Mouse (Mus musculus): Measurements from ENCODE around the gene Anapc15.

Anapc15 gene

GRCm38 (mm10) chr7:101863415-101863814, at the start of gene Anapc15:
TSS of gene Anapc15 (plus strand) at chr7:101863715.
- DNase-seq = no peak

GRCm38 (mm10) chr7:101817861-101818401, 45.6 kb upstream of the Anapc15 start, which contains the start of gene Phox2a:
TSS of gene Phox2a (plus strand) at chr7:101818313.
- DNase-seq = no peak

- DNase-seq = no peak
These were observed 43.1 kb upstream of the Anapc15 start for GRCm38 (mm10) chr7:101820295-101821030.

GRCm38 (mm10) chr7:101821571-101822501, 41.7 kb upstream of the Anapc15 start:
- peak; percentile 67 for DNase-seq

- DNase-seq = peak; percentile 61
These were observed 40.4 kb upstream of the Anapc15 start for GRCm38 (mm10) chr7:101822836-101823757.

GRCm38 (mm10) chr7:101823758-101824630, 39.5 kb upstream of the Anapc15 start:
- DNase-seq = no peak

GRCm38 (mm10) chr7:101830373-101830772, 33.1 kb upstream of the Anapc15 start:
- DNase-seq = no peak

GRCm38 (mm10) chr7:101831437-101831836, 32.1 kb upstream of the Anapc15 start:
- DNase-seq = no peak

- no peak for DNase-seq
These were observed 31.1 kb upstream of the Anapc15 start for GRCm38 (mm10) chr7:101832372-101832771.

GRCm38 (mm10) chr7:101833352-101833751, 30.2 kb upstream of the Anapc15 start:
- DNase-seq = no peak

GRCm38 (mm10) chr7:101833916-101834584, 29.5 kb upstream of the Anapc15 start:
- DNase-seq = peak; percentile 11

- no peak for DNase-seq
These were observed 28.6 kb upstream of the Anapc15 start for GRCm38 (mm10) chr7:101834903-101835302.

GRCm38 (mm10) chr7:101835457-101836109, 27.9 kb upstream of the Anapc15 start:
- peak; percentile 6 for DNase-seq

GRCm38 (mm10) chr7:101836271-101837153, 27.0 kb upstream of the Anapc15 start:
- peak; percentile 92 for DNase-seq

GRCm38 (mm10) chr7:101837154-101837605, 26.3 kb upstream of the Anapc15 start:
- no peak for DNase-seq

- peak; percentile 96 for DNase-seq
These were observed 25.7 kb upstream of the Anapc15 start, which contains the start of gene Inppl1 for GRCm38 (mm10) chr7:101837606-101838471. TSS of gene Inppl1 (minus strand) at chr7:101838229.

GRCm38 (mm10) chr7:101844186-101844585, 19.3 kb upstream of the Anapc15 start:
- no peak for DNase-seq

GRCm38 (mm10) chr7:101847934-101848333, 15.6 kb upstream of the Anapc15 start:
- no peak for DNase-seq
